Mouse (Mus musculus) regulatory T cell (primary cell): ENCODE data around the gene Bmx.

Experiments used
- in situ Hi-C: fragments of 300-600 bp; cut with MboI, MseI; formaldehyde crosslinking; loops from one replicate; pipeline ENCODE4 v1.15.1; 2025; ENCODE audit warnings: high pct_unique_total_duplicates

The Bmx gene

GRCm38 (mm10) chrX:164175311-164175710, 82.7 kb downstream of the Bmx start:
- in situ Hi-C loops: no loop called here

- in situ Hi-C loops: loop anchor here (5.0 kb wide), 1 partner anchor 82 kb away; no protein-coding TSS in a partner anchor
These were observed 84.1 kb downstream of the Bmx start for GRCm38 (mm10) chrX:164173880-164174279.

GRCm38 (mm10) chrX:164171034-164171433, 87.0 kb downstream of the Bmx start:
- in situ Hi-C loops: loop anchor here (5.0 kb wide), 1 partner anchor 79 kb away; no protein-coding TSS in a partner anchor

- in situ Hi-C loops: loop anchor here (10.0 kb wide), 1 partner anchor 870 kb away; no protein-coding TSS in a partner anchor
These were observed 93.3 kb downstream of the Bmx start for GRCm38 (mm10) chrX:164164681-164165080.

GRCm38 (mm10) chrX:164154594-164154993, 103.4 kb downstream of the Bmx start:
- in situ Hi-C loops: no loop called here

GRCm38 (mm10) chrX:164153606-164154005, 104.4 kb downstream of the Bmx start:
- in situ Hi-C loops: no loop called here

- in situ Hi-C loops: no loop called here
These were observed 105.3 kb downstream of the Bmx start for GRCm38 (mm10) chrX:164152703-164153102.

- in situ Hi-C loops: no loop called here
These were observed 112.3 kb downstream of the Bmx start for GRCm38 (mm10) chrX:164145463-164146250.
